Mouse (Mus musculus) forebrain, embryonic 12.5 days (tissue): Measurements from ENCODE around the gene Hs3st4. TPM values are rescaled to one million over a fixed set of nuclear protein-coding genes. Genes with fewer than 3 reads are reported as not detected.

Experiments
- ATAC-seq: fragments of 200-750 bp; cut with Nextera tagmentation; 2 replicates; pipeline ENCODE4 v1.8.0; 2017; ENCODE audit warnings: moderate TSS enrichment; ENCODE audit not compliant: low FRiP score
- H3K27ac ChIP-seq: fragments of 300-500 bp; sonication (generic); 2 replicates; pipeline ENCODE4 v1.5.1; 2016; ENCODE audit warnings: mild to moderate bottlenecking
- H3K27me3 ChIP-seq: fragments of 300-500 bp; sonication (generic); 2 replicates; pipeline ENCODE4 v1.6.1; 2016; ENCODE audit warnings: mild to moderate bottlenecking
- H3K36me3 ChIP-seq: fragments of 300-500 bp; sonication (generic); replicated peaks from 2 replicates; pipeline ENCODE4 v1.6.1; 2016; ENCODE audit warnings: mild to moderate bottlenecking
- H3K4me1 ChIP-seq: fragments of 300-500 bp; sonication (generic); 2 replicates; pipeline ENCODE4 v1.6.1; 2016
- H3K4me2 ChIP-seq: fragments of 300-500 bp; sonication (generic); 2 replicates; pipeline ENCODE4 v1.6.1; 2016; ENCODE audit warnings: mild to moderate bottlenecking, moderate library complexity
- H3K4me3 ChIP-seq: fragments of 300-500 bp; sonication (generic); replicated peaks from 2 replicates; pipeline ENCODE4 v1.5.1; 2016; ENCODE audit warnings: mild to moderate bottlenecking
- H3K9ac ChIP-seq: fragments of 300-500 bp; sonication (generic); 2 replicates; pipeline ENCODE4 v1.6.1; 2016; ENCODE audit warnings: mild to moderate bottlenecking
- H3K9me3 ChIP-seq: fragments of 300-500 bp; sonication (generic); 2 replicates; pipeline ENCODE4 v1.6.1; 2016
- WGBS: fragments of 180-500 bp; shearing (Covaris S2); methylation state at CpG from one replicate; pipeline ENCODE4 v1.1.7; 2016; 5-methylcytosine and 5-hydroxymethylcytosine counted together
- polyA plus RNA-seq: library from polyadenylated mRNA; unstranded; fragments of >200 nt; fragmentation: Nextera tagmentation; extraction: Ambion mirVana; gene quantifications from 2 replicates; pipeline ENCODE4 v1.2.1, GENCODE M21; 2016

Hs3st4 gene
- polyA plus RNA-seq, 1 experiment from 2014 or later: 1.4 TPM

- no peaks in the 10 kb centered on the region for H3K27me3 ChIP-seq
- 16% methylated on average over 7 of the region's 7 CpGs for WGBS
- H3K4me1 ChIP-seq: peaks cover 18% of the 10 kb centered on the region
- H3K27ac ChIP-seq: peak overlapping the region; percentile 31; the same call in 1 of the 2 replicates
- H3K9ac ChIP-seq: no peak overlapping the region
- peak; percentile 78 for ATAC-seq
- no peak overlapping the region for H3K4me3 ChIP-seq
- no peaks in the 10 kb centered on the region for H3K36me3 ChIP-seq
- no peak overlapping the region for H3K4me2 ChIP-seq
- no peaks in the 10 kb centered on the region for H3K9me3 ChIP-seq
Measured at GRCm38 (mm10) chr7:124239903-124240647, 257.4 kb downstream of the Hs3st4 start.

- no peak overlapping the region for H3K4me2 ChIP-seq
- H3K9me3 ChIP-seq: no peaks in the 10 kb centered on the region
- H3K9ac ChIP-seq: no peak overlapping the region
- H3K27ac ChIP-seq: no peak overlapping the region
- no peaks in the 10 kb centered on the region for H3K36me3 ChIP-seq
- no peaks in the 10 kb centered on the region for H3K27me3 ChIP-seq
- ATAC-seq: no peak
- WGBS: 65% methylated on average over 3 of the region's 3 CpGs
- no peaks in the 10 kb centered on the region for H3K4me1 ChIP-seq
- H3K4me3 ChIP-seq: no peak overlapping the region
Measured at GRCm38 (mm10) chr7:124249838-124250237, 267.2 kb downstream of the Hs3st4 start.

- 63% methylated on average over 1 of the region's 1 CpGs for WGBS
- Histone ChIP-seq H3K36me3 (no peaks in the 10 kb centered on the region), H3K9ac (no peak overlapping the region), H3K27ac (no peak overlapping the region), H3K9me3 (no peaks in the 10 kb centered on the region), H3K4me3 (no peak overlapping the region), H3K27me3 (no peaks in the 10 kb centered on the region), H3K4me2 (no peak overlapping the region), H3K4me1 (no peaks in the 10 kb centered on the region)
- ATAC-seq: no peak
Measured at GRCm38 (mm10) chr7:124250566-124250965, 267.9 kb downstream of the Hs3st4 start.

- Histone ChIP-seq H3K36me3 (no peaks in the 10 kb centered on the region), H3K27me3 (no peaks in the 10 kb centered on the region), H3K4me1 (peaks cover 4% of the 10 kb centered on the region; the same call in 1 of the 2 replicates), H3K4me3 (no peak overlapping the region), H3K4me2 (no peak overlapping the region), H3K9me3 (no peaks in the 10 kb centered on the region), H3K9ac (no peak overlapping the region), H3K27ac (no peak overlapping the region)
- ATAC-seq: no peak
- 53% methylated on average over 3 of the region's 3 CpGs for WGBS
Measured at GRCm38 (mm10) chr7:124258419-124258818, 275.8 kb downstream of the Hs3st4 start.

DNA sequence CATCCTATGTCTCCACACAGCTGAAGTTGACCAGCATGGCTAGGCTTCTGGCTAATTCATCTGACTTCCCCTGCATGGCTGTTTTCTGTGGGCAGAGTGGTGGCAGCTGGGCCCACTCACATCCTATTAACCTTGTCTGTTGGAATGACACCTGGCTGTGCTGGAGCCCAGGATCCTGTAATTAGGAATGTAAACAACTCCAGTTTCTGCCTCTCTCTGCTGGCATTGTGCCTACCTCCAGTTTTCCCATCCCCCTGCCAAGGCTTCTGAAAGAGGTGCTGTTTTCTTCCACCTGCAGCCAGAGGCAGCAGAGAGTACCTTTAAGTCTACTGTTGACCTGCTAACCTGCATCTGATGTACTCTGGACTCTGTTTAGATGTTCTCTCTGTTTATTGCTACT is 288.1 kb downstream of the Hs3st4 start:
- ATAC-seq: no peak
- no peak overlapping the region for H3K4me2 ChIP-seq
- no peaks in the 10 kb centered on the region for H3K36me3 ChIP-seq
- H3K9me3 ChIP-seq: no peaks in the 10 kb centered on the region
- H3K27me3 ChIP-seq: no peaks in the 10 kb centered on the region
- H3K9ac ChIP-seq: no peak overlapping the region
- H3K27ac ChIP-seq: no peak overlapping the region
- H3K4me1 ChIP-seq: no peaks in the 10 kb centered on the region
- no peak overlapping the region for H3K4me3 ChIP-seq

- Histone ChIP-seq H3K27me3 (no peaks in the 10 kb centered on the region), H3K4me3 (no peak overlapping the region), H3K36me3 (no peaks in the 10 kb centered on the region), H3K4me1 (no peaks in the 10 kb centered on the region), H3K9ac (no peak overlapping the region), H3K4me2 (no peak overlapping the region), H3K9me3 (no peaks in the 10 kb centered on the region), H3K27ac (no peak overlapping the region)
- WGBS: 90% methylated on average over 6 of the region's 6 CpGs
- ATAC-seq: no peak
Measured at GRCm38 (mm10) chr7:124289873-124290272, 307.2 kb downstream of the Hs3st4 start.

DNA sequence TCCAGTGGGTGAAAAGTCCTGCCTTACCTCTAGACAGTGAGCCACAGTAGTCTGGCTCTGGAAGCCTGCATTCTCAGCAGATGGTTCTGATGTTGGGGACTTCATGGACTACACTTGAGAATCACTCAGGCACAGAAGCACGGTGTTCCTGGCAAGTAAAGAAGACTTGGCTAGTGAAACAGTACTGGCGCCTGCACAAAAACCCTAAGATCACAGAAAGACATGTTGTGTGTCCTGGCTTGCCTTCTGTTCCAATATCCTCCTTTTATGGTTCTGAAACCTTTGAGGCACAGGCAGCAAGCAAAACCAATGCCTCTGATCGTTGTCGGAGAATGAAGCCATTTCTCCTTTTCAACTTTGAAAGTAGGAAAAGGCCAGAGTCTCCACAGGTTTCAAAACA is 336.8 kb downstream of the Hs3st4 start:
- Histone ChIP-seq H3K36me3 (no peaks in the 10 kb centered on the region), H3K4me3 (no peak overlapping the region), H3K9ac (no peak overlapping the region), H3K27ac (no peak overlapping the region), H3K27me3 (no peaks in the 10 kb centered on the region), H3K4me1 (no peaks in the 10 kb centered on the region), H3K9me3 (no peaks in the 10 kb centered on the region), H3K4me2 (no peak overlapping the region)
- WGBS: 89% methylated on average over 4 of the region's 4 CpGs
- no peak for ATAC-seq

DNA sequence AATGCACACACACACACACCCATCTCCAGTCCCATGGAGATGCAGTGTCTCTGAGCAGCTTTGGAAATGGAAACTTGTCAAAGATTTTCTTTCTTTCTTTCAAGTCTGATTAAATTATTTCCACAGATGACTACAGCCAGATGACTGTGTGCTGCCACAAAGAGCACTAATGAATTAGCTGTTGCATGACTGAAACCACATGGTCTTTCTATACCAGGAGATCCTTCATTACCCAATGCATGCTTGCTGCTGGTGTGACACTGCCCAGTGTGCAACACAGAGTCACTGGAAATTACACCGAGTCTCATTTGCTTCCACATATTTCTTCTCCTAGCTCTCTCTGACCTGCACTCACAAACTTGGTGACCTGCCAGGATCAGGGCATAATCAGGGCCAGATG is 353.0 kb downstream of the Hs3st4 start:
- Histone ChIP-seq H3K27me3 (no peaks in the 10 kb centered on the region), H3K9ac (no peak overlapping the region), H3K4me2 (no peak overlapping the region), H3K4me3 (no peak overlapping the region), H3K36me3 (no peaks in the 10 kb centered on the region), H3K4me1 (no peaks in the 10 kb centered on the region), H3K9me3 (no peaks in the 10 kb centered on the region), H3K27ac (no peak overlapping the region)
- ATAC-seq: no peak
- 67% methylated on average over 1 of the region's 1 CpGs for WGBS

DNA sequence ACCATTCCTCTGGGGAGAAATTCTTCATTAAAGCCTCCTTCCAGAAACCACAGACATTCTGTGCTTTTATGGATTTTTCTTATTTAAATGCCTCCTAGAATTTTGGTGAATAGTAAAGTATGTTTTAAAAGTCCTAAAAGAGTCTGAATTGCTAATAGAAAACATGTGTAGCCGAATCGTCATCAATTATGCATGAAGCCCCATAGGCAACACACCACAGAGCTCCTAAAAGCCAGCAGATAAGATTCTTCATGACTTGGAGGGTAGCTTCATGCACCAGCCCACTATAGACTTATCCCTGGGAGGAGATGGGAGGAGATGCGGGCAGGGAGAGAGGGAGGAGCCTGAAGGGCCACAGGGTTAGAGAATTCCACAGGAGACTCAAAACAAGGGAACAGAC is 358.8 kb downstream of the Hs3st4 start:
- Histone ChIP-seq H3K27ac (no peak overlapping the region), H3K4me3 (no peak overlapping the region), H3K9me3 (no peaks in the 10 kb centered on the region), H3K4me2 (no peak overlapping the region), H3K9ac (no peak overlapping the region), H3K4me1 (no peaks in the 10 kb centered on the region), H3K27me3 (no peaks in the 10 kb centered on the region), H3K36me3 (no peaks in the 10 kb centered on the region)
- no peak for ATAC-seq
- WGBS: 71% methylated on average over 3 of the region's 3 CpGs

DNA sequence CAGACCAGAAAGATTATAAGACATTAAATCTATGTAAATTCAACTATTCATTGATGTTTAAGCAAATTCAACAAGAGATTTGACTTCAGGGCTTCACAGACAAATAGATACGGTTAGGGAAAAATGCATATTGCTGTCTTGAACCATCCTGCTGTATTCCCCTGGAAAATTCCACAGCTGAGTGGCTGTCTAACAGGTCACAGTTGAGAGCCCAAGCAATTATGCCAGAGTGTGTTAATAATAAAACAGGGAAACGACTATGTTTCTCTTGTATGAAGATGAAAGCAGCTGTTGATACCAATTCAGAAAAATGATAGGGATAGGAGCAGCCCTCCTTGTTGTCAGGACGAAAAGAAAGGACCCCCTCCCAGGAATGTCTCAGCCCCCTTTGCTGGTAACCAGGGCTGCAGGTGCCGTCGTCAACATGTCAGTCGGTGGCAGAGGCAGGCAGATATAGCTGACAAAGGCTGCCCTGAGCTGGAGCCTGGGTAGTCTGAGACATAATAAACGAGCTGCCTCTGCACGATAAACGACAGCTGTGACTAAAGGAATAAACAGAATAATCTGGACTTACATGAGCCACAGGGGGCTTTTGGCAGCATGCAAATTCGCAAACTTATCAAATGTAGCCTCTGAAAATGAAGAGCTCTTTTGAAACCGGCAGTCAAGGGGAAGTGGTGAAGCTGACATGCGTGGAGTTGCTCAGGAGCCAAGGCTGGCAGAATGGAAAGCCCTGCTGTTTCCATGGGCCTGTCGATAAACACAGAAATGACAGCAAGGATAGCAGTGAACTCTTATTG is 364.7 kb downstream of the Hs3st4 start:
- 0 out of 2 replicates have a peak overlapping the region, but pooled peaks have one; percentile 8 for H3K4me3 ChIP-seq
- no peaks in the 10 kb centered on the region for H3K27me3 ChIP-seq
- ATAC-seq: peak; percentile 79; the same call in 1 of the 2 replicates
- H3K9ac ChIP-seq: no peak overlapping the region
- H3K36me3 ChIP-seq: no peaks in the 10 kb centered on the region
- no peaks in the 10 kb centered on the region for H3K9me3 ChIP-seq
- H3K4me2 ChIP-seq: peak overlapping the region; percentile 28
- H3K4me1 ChIP-seq: peaks cover 13% of the 10 kb centered on the region; the same call in 1 of the 2 replicates
- peak overlapping the region; percentile 72 for H3K27ac ChIP-seq
- WGBS: 22% methylated on average over 13 of the region's 13 CpGs

DNA sequence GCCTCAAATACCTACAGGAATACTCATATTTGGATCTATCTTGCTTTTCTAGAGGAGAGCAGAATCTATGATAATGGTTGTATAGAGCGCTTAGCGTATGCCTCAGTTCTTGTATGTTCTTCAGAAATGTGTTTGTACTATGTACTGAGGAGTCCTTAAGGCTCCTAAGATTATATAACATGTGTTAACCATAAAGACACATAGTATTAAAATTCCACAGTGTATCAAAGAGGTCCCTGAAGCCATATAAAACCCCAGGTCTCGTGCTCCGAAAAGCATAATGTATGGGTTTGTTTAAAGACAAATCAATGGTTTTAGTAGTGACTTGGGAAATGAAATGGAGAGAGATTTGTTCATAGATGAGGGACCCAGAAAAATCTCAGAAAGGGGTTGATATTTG is 371.4 kb downstream of the Hs3st4 start:
- Histone ChIP-seq H3K4me2 (no peak overlapping the region), H3K4me3 (no peak overlapping the region), H3K27ac (no peak overlapping the region), H3K9ac (no peak overlapping the region), H3K9me3 (no peaks in the 10 kb centered on the region), H3K36me3 (no peaks in the 10 kb centered on the region), H3K4me1 (no peaks in the 10 kb centered on the region), H3K27me3 (no peaks in the 10 kb centered on the region)
- 94% methylated on average over 4 of the region's 4 CpGs for WGBS
- ATAC-seq: no peak

DNA sequence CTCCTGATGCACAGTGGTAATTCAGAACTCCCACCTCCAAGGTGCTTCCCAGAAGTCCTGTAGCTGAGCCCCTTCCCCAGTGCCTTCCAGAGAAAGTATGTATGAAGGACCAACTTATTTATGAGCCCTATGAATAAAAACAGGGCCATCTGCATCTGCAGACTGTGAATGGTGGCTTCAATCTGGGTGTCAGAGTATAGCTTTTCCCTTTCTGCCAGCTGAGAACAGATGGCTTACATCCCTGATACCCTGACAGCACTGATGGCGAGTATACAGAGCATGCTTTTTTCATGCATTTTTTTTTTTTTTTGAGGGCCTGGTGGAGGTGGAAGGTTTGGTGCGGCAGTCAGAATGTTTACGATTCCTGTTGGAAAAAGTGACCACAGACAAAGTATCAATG is 375.4 kb downstream of the Hs3st4 start:
- 65% methylated on average over 3 of the region's 3 CpGs for WGBS
- H3K4me2 ChIP-seq: no peak overlapping the region
- no peak overlapping the region for H3K9ac ChIP-seq
- no peak overlapping the region for H3K4me3 ChIP-seq
- no peaks in the 10 kb centered on the region for H3K9me3 ChIP-seq
- ATAC-seq: no peak
- no peaks in the 10 kb centered on the region for H3K27me3 ChIP-seq
- H3K4me1 ChIP-seq: no peaks in the 10 kb centered on the region
- H3K36me3 ChIP-seq: no peaks in the 10 kb centered on the region
- no peak overlapping the region for H3K27ac ChIP-seq

DNA sequence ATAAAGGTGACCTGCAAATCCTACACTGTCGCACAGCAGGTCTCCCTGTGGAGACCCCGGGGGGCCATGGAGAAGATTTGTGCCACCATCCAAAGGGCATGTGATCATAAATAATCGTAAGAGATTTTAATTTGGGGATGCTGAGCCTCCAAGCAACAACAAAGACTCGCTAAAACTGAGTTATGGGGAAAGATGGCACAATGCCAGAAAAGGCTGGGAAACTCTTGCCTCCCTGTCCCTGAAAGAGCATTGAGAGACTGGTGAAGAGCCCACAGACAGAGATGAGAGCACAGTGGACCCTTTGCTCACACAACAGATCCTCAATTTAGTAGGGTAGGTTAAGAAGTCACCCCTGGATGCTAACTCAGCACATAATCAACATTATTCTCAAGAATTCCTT is 377.2 kb downstream of the Hs3st4 start:
- H3K36me3 ChIP-seq: no peaks in the 10 kb centered on the region
- no peak overlapping the region for H3K27ac ChIP-seq
- H3K4me2 ChIP-seq: no peak overlapping the region
- no peaks in the 10 kb centered on the region for H3K27me3 ChIP-seq
- no peaks in the 10 kb centered on the region for H3K4me1 ChIP-seq
- no peaks in the 10 kb centered on the region for H3K9me3 ChIP-seq
- WGBS: 73% methylated on average over 4 of the region's 4 CpGs
- no peak overlapping the region for H3K4me3 ChIP-seq
- no peak overlapping the region for H3K9ac ChIP-seq
- ATAC-seq: no peak
